Mouse (Mus musculus) intestine, embryonic 15.5 days (tissue): ENCODE measurements at regions not wholly inside any gene's neighbourhood (a gene's known extent, or its start where the extent isn't known, plus 50 kb on each side); places are given as distances from the start of the nearest gene placed in this dataset.
A peak's percentile ranks its signal among the peaks of the same experiment; 100 is the strongest.

Experiments
- ATAC-seq: fragments of 200-750 bp; cut with Nextera tagmentation; 2 replicates; pipeline ENCODE4 v1.8.0; 2017; ENCODE audit warnings: moderate TSS enrichment, moderate library complexity
- H3K27ac ChIP-seq: fragments of 300-500 bp; sonication (generic); 2 replicates; pipeline ENCODE4 v1.5.1; 2015; ENCODE audit warnings: mild to moderate bottlenecking, inconsistent platforms
- H3K27me3 ChIP-seq: fragments of 300-500 bp; sonication (generic); replicated peaks from 2 replicates; pipeline ENCODE4 v1.6.1; 2015; ENCODE audit warnings: inconsistent platforms
- H3K36me3 ChIP-seq: fragments of 300-500 bp; sonication (generic); 2 replicates; pipeline ENCODE4 v1.6.1; 2015; ENCODE audit warnings: inconsistent platforms
- H3K4me1 ChIP-seq: fragments of 300-500 bp; sonication (generic); replicated peaks from 2 replicates; pipeline ENCODE4 v1.6.1; 2015; ENCODE audit warnings: inconsistent platforms
- H3K4me2 ChIP-seq: fragments of 300-500 bp; sonication (generic); replicated peaks from 2 replicates; pipeline ENCODE4 v1.6.1; 2015; ENCODE audit warnings: mild to moderate bottlenecking, inconsistent platforms
- H3K4me3 ChIP-seq: fragments of 300-500 bp; sonication (generic); replicated peaks from 2 replicates; pipeline ENCODE4 v1.5.1; 2015; ENCODE audit warnings: inconsistent platforms
- H3K9ac ChIP-seq: fragments of 300-500 bp; sonication (generic); 2 replicates; pipeline ENCODE4 v1.6.1; 2015; ENCODE audit warnings: inconsistent platforms
- H3K9me3 ChIP-seq: fragments of 300-500 bp; sonication (generic); 2 replicates; pipeline ENCODE4 v1.6.1; 2016; ENCODE audit warnings: inconsistent platforms
- WGBS: fragments of 180-500 bp; shearing (Covaris S2); methylation state at CpG from one replicate; pipeline ENCODE4 v1.1.7; 2015; 5-methylcytosine and 5-hydroxymethylcytosine counted together

DNA sequence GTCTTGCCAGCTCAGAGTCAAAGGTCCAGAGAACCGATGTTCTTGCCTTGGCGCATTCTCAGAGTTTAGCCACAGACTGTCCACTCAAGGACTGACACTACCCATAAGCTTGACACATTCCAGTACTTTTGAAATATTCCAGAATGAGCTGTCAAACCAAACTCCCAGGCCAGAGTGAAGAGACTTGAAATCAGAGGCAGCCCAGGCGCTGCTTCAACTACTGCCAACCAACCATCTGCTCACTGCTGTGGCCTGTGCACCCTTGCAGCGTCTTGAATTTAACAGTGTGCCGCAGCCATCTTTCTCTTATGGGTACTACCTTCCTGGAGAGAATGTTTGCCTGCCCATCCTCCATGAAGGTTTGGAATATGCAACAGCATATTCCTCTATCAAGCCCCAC is 642.7 kb upstream of the Intu start:
- no peak overlapping the region for H3K4me2 ChIP-seq
- H3K36me3 ChIP-seq, result no peaks in the 10 kb centered on the region
- no peak for ATAC-seq
- WGBS, result 63% methylated on average over 5 of the region's 5 CpGs
- H3K4me3 ChIP-seq, result no peak overlapping the region
- H3K9me3 ChIP-seq, result no peaks in the 10 kb centered on the region
- H3K4me1 ChIP-seq, result no peaks in the 10 kb centered on the region
- H3K27ac ChIP-seq, result no peak overlapping the region
- no peaks in the 10 kb centered on the region for H3K27me3 ChIP-seq
- no peak overlapping the region for H3K9ac ChIP-seq

DNA sequence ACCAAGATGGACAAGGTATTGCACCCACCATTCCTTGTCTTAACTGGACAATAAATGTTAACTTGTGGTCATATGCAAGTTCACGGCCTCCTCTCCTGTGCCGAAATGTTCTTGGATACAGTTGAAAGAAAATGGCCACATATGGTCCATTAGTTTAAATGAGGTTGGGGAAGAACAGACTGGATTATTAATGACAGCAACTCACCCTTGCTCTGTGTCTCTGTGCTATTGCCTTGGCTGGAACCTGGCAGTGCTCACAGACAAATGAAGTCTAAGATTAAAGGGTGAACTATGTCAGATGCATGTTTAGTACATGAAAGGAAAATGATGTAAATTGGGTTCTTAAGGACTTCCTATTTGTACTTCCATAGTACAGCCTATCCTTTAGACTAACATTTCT is 641.9 kb upstream of the Intu start:
- 79% methylated on average over 2 of the region's 2 CpGs for WGBS
- Histone ChIP-seq H3K4me3 (no peak overlapping the region), H3K4me2 (no peak overlapping the region), H3K36me3 (no peaks in the 10 kb centered on the region), H3K9ac (no peak overlapping the region), H3K27ac (no peak overlapping the region), H3K9me3 (no peaks in the 10 kb centered on the region), H3K27me3 (no peaks in the 10 kb centered on the region), H3K4me1 (no peaks in the 10 kb centered on the region)
- ATAC-seq, result no peak

DNA sequence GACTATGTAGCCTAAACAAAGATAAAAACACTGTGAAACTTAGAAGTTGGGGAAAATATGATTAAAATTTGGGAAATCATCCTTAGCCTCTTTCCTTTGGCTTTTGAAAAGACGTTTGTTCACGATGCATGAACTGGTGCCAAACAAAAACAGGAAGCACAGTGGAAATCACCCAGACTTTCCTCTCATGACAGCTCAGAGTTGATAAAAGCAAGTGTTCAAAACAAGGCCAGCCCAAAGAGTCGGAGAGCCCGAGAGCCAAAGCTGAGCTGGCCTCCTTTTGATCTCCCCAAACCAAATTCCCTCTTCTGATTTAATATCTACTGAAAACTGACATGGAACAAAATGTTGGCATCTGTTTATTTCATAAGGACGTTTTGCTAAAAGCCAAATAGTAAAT is 632.1 kb upstream of the Intu start:
- no peak overlapping the region for H3K9ac ChIP-seq
- H3K36me3 ChIP-seq, result no peaks in the 10 kb centered on the region
- H3K4me2 ChIP-seq, result no peak overlapping the region
- H3K27me3 ChIP-seq, result no peaks in the 10 kb centered on the region
- WGBS, result 54% methylated on average over 5 of the region's 5 CpGs
- no peaks in the 10 kb centered on the region for H3K4me1 ChIP-seq
- H3K4me3 ChIP-seq, result no peak overlapping the region
- H3K9me3 ChIP-seq, result no peaks in the 10 kb centered on the region
- no peak for ATAC-seq
- H3K27ac ChIP-seq, result no peak overlapping the region

DNA sequence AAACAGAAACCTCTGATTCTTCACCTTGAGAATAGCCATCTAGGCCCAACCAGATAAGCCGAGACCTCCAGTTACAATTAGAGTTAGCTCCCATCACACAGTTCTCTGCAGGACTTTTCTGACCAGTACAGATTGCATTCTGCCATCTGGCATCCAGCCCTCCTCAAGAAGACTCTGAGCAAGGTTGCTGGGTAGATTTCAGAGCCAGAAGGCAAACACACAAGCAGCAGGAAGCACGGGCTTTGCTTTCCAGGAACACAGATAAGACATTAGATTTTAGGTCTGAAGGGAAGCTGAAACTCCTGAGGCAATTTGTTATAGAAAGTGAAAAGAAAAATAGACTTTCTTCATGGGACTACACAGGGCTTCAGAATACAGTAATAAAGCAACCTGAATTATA is 630.9 kb upstream of the Intu start:
- no peaks in the 10 kb centered on the region for H3K9me3 ChIP-seq
- no peak overlapping the region for H3K4me2 ChIP-seq
- no peaks in the 10 kb centered on the region for H3K36me3 ChIP-seq
- no peak for ATAC-seq
- H3K9ac ChIP-seq, result no peak overlapping the region
- 71% methylated on average over 2 of the region's 2 CpGs for WGBS
- H3K4me1 ChIP-seq, result no peaks in the 10 kb centered on the region
- H3K27ac ChIP-seq, result no peak overlapping the region
- no peak overlapping the region for H3K4me3 ChIP-seq
- H3K27me3 ChIP-seq, result no peaks in the 10 kb centered on the region

DNA sequence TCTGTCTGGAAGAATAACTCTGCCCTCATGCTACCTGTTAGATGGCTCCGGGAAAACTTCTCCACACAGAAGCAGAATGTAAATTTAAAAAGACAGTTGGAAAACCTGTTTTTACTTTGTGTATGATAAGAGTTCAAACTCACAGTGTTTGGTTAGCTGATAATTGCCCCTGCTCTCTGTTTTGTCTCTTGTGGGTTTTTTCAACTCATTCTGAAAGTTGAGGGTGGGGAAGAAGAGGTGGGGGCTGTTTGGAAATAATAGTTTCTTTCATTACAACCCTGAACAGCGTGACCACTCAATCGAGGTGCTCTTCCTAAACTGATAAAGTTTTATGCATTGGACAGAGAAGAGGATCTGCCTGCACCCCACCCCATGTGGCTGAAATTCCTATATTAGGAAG is 626.7 kb upstream of the Intu start:
- H3K9me3 ChIP-seq, result no peaks in the 10 kb centered on the region
- no peak for ATAC-seq

DNA sequence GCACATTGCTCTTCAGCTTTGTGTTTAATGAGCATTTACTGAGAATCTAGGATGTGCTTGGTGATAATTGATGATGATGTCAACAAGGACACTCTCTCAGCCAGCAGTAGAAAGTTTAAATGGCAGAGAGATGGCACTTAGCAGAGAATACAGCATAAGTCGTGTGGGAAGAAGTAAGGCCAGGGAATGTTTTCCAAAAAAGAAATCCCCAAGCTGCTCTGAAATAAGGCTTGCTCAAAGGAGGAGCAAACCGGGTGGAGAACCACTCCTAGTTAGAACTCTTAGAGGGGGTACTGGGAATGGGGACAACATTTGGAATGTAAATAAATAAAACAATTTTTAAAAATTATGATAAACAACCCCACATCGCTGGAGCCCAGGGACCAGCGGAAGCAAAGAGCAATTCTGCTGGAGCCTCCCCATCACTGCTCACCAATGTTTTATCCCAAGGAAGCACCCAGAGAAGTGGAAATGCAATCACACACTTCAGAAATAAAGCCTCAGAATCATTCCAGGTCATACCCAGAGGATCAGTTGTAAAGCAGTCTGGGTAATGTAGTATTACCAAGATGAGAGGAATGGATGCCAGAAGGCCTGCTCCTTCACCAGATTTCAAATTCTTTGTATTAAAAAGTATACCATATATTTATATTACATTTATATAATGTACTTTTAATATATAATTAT is 622.3 kb upstream of the Intu start:
- no peaks in the 10 kb centered on the region for H3K27me3 ChIP-seq
- no peak for ATAC-seq
- 80% methylated on average over 4 of the region's 4 CpGs for WGBS

More for the DNA sequence above, 626.7 kb upstream of the Intu start:
- WGBS, result 54% methylated on average over 3 of the region's 3 CpGs
- H3K27ac ChIP-seq, result no peak overlapping the region
- no peak overlapping the region for H3K4me2 ChIP-seq
- no peaks in the 10 kb centered on the region for H3K27me3 ChIP-seq
- no peaks in the 10 kb centered on the region for H3K36me3 ChIP-seq
- H3K4me1 ChIP-seq, result no peaks in the 10 kb centered on the region
- H3K9ac ChIP-seq, result no peak overlapping the region
- no peak overlapping the region for H3K4me3 ChIP-seq

DNA sequence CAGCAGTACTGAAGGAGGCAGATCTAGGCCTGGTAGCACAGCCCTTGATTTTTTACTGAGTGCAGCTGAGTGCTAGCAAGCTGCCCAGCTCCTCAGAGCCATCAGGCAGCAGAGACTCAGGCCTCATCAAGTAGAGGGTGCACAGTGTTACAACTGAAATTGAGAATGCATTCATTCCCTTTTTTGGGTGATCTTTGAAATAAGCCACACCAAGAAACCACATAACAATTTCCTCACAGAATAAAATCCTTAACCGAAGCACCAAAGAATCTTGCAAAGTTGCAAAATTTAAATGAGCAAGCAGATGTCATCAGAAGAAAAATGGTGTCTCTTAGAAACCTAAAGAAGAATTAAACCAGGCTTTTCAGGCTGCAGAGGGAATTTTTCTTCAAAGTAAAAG is 621.4 kb upstream of the Intu start:
- Histone ChIP-seq H3K4me3 (no peak overlapping the region), H3K9ac (no peak overlapping the region), H3K9me3 (no peaks in the 10 kb centered on the region), H3K4me2 (no peak overlapping the region), H3K27ac (no peak overlapping the region), H3K27me3 (no peaks in the 10 kb centered on the region), H3K4me1 (no peaks in the 10 kb centered on the region), H3K36me3 (no peaks in the 10 kb centered on the region)
- WGBS, result 63% methylated on average over 1 of the region's 1 CpGs
- ATAC-seq, result no peak

More for the DNA sequence above, 622.3 kb upstream of the Intu start:
- Histone ChIP-seq H3K4me2 (no peak overlapping the region), H3K9me3 (no peaks in the 10 kb centered on the region), H3K27ac (no peak overlapping the region), H3K4me1 (no peaks in the 10 kb centered on the region), H3K4me3 (no peak overlapping the region), H3K36me3 (no peaks in the 10 kb centered on the region), H3K9ac (no peak overlapping the region)

DNA sequence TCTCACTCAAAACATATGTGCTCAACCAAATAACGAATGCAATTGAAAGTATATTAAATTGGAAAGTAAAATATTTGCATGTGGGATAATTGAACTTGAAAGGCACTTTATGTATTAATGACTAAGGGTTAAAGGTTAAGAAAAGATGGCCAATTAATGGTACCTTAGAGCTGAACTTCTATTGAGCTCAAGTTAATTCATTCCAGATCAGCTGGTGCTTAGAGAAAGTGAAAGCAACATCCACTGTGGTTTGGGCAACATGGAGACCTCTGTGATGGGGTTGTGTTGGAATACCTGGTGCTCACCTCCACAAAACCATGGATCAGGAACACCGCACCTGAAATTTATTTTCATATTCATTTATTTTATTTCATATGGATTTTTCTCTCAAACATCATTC is 612.5 kb upstream of the Intu start:
- Histone ChIP-seq H3K4me1 (no peaks in the 10 kb centered on the region), H3K27me3 (no peaks in the 10 kb centered on the region), H3K4me2 (no peak overlapping the region), H3K36me3 (no peaks in the 10 kb centered on the region), H3K9ac (no peak overlapping the region), H3K27ac (no peak overlapping the region), H3K9me3 (no peaks in the 10 kb centered on the region), H3K4me3 (no peak overlapping the region)
- 91% methylated on average over 2 of the region's 2 CpGs for WGBS
- no peak for ATAC-seq

DNA sequence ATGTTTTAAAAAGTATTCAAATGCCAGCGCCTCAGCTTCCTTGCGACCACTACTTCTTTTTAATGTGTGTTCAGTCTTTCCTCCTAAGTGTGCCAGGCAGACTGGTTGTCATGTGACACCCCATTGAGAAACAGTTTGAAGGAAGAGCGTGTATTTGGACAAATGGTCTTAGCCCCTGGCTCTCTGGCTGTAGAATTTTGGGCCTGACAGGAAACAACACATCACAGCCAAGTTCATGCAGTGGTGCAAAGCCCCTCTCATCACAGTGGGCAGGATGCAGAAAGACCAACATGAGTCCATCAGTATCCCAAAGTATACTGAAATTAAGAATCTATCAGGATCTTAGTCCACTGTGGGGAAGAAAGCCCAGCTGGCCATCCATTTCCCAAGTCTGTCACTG is 605.6 kb upstream of the Intu start:
- Histone ChIP-seq H3K36me3 (no peaks in the 10 kb centered on the region), H3K27me3 (no peaks in the 10 kb centered on the region), H3K4me3 (no peak overlapping the region), H3K9me3 (no peaks in the 10 kb centered on the region), H3K9ac (no peak overlapping the region), H3K4me1 (no peaks in the 10 kb centered on the region), H3K4me2 (no peak overlapping the region), H3K27ac (no peak overlapping the region)
- 82% methylated on average over 3 of the region's 3 CpGs for WGBS
- no peak for ATAC-seq

DNA sequence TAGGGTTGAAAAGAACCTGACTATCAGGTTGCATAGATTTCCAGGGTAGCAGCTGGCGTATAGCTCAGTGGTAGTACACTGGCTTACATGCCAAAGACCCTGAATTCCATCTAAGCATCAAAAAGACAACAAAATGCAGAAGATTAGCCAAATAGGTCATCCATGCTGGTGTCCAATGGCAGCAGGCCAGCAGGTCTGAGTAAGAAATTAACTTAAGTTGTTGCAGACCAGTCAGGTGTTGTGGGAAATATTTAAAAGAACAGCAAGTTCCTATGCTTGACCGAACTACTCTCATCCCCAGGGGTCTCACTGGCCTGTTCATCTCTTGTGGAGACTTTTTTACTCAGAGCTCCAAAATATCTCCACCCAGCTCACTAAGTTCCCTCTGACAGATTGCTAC is 602.7 kb upstream of the Intu start:
- 87% methylated on average over 2 of the region's 2 CpGs for WGBS
- no peak for ATAC-seq
- H3K4me2 ChIP-seq, result no peak overlapping the region

DNA sequence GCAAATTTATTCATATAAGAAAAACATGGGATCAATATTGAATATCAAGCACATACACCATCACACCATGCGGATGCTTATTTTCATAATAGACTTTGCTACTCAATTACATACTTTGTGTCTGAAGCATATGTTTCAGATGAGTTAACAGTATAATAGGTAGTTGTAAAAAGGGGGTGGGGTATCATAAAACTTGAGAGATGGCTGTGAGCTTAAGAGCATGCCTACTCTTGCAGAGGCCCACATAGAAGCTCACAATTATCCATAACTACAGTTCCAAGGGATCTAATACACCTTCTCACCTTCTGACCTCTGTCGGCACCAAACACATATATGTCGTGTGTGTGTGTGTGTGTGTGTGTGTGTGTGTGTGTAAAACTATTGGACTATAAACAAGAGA is 597.7 kb upstream of the Intu start:
- Histone ChIP-seq H3K9me3 (no peaks in the 10 kb centered on the region), H3K4me2 (no peak overlapping the region), H3K4me1 (no peaks in the 10 kb centered on the region), H3K36me3 (no peaks in the 10 kb centered on the region), H3K9ac (no peak overlapping the region), H3K27me3 (no peaks in the 10 kb centered on the region), H3K4me3 (no peak overlapping the region), H3K27ac (no peak overlapping the region)
- WGBS, result 87% methylated on average over 3 of the region's 3 CpGs
- ATAC-seq, result peak; percentile 79

More for the DNA sequence above, 602.7 kb upstream of the Intu start:
- no peak overlapping the region for H3K4me3 ChIP-seq
- no peaks in the 10 kb centered on the region for H3K4me1 ChIP-seq
- H3K27ac ChIP-seq, result no peak overlapping the region
- no peaks in the 10 kb centered on the region for H3K9me3 ChIP-seq
- H3K9ac ChIP-seq, result no peak overlapping the region
- no peaks in the 10 kb centered on the region for H3K27me3 ChIP-seq
- no peaks in the 10 kb centered on the region for H3K36me3 ChIP-seq

DNA sequence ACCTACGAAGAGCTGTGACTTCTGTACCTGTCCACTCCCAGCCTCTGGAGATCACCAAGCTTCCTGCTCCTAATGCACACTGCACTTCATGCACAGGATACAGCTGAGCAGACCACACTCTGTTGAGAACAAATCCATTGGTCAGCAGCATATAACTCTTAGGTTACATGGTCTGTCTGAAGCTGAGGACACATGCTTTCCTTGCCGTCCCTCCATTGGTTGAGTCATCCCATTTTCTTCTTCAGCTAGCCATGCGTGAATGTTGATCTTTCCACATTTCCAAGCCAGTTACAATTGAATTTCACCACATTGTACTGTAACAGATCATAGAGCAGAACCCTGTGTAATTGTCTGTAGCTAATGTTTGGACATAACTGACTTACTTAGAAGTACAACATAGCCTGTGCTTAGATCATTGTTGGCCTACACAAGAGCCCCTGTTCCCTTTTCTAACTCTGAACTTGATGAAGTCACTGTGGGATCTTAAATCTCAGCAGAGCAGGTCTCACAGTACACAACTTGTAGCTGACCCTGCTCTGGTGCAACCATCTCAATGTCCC is 593.3 kb upstream of the Intu start:
- no peaks in the 10 kb centered on the region for H3K36me3 ChIP-seq
- ATAC-seq, result no peak
- H3K27me3 ChIP-seq, result no peaks in the 10 kb centered on the region
- 84% methylated on average over 3 of the region's 3 CpGs for WGBS
- no peaks in the 10 kb centered on the region for H3K4me1 ChIP-seq
- H3K4me3 ChIP-seq, result no peak overlapping the region
- no peak overlapping the region for H3K27ac ChIP-seq
- no peaks in the 10 kb centered on the region for H3K9me3 ChIP-seq
- H3K9ac ChIP-seq, result no peak overlapping the region
- H3K4me2 ChIP-seq, result no peak overlapping the region

DNA sequence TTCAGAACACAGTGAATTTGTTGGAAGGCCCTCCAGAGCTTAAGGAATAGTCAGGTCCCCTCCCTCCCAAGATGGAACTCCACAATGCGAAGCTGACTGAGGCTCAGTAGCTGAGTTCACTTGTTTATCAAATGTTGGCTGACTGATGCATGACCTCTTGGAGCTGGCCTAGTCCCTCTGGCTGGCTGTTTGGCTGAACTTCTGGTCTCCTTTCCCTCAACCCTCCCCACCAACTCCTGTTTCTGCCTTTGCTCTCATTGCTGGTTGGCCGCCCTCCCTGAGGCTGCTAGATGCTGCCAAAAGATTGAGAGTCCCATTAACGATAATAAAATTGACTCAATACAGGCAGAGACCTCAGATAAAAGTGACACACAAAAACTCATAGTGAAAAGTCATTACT is 586.5 kb upstream of the Intu start:
- H3K36me3 ChIP-seq, result no peaks in the 10 kb centered on the region
- no peak overlapping the region for H3K9ac ChIP-seq
- no peak overlapping the region for H3K4me3 ChIP-seq
- H3K27me3 ChIP-seq, result no peaks in the 10 kb centered on the region
- H3K4me2 ChIP-seq, result no peak overlapping the region
- H3K9me3 ChIP-seq, result no peaks in the 10 kb centered on the region
- 84% methylated on average over 3 of the region's 3 CpGs for WGBS
- no peak overlapping the region for H3K27ac ChIP-seq
- no peak for ATAC-seq
- no peaks in the 10 kb centered on the region for H3K4me1 ChIP-seq
